Mouse (Mus musculus): ENCODE measurements around the gene Zmiz1.

The Zmiz1 gene

GRCm38 (mm10) chr14:25588946-25589937 is 130.3 kb downstream of the Zmiz1 start:
- DNase-seq (ENCODE audit: low spot score in 2 of 2): peak in 1 of 2 experiments; percentile 66

DNA sequence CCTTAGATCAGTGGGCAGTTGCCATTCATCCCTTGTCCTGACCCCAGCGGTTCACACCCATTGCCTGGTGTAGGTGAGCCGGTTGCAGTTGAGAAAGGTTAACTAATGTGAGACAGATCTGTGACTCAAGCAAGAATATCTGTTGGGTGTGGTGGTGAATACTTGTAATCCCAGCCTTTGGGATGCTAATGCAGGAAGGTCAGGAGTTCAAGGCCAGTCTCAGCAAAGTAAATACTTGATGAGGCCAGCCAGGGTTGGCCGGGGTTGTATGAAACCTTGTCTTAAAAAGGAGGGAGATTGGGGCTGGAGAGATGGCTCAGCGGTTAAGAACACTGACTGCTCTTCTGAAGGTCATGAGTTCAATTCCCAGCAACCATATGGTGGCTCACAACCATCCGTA is 132.0 kb downstream of the Zmiz1 start:
- no peak for DNase-seq (ENCODE audit: low spot score in 2 of 2)

- DNase-seq (ENCODE audit: low spot score in 2 of 2): no peak
Measured at GRCm38 (mm10) chr14:25591426-25591825, 132.4 kb downstream of the Zmiz1 start.

GRCm38 (mm10) chr14:25592522-25592921 is 133.5 kb downstream of the Zmiz1 start:
- no peak for DNase-seq (ENCODE audit: low spot score in 2 of 2)

- no peak for DNase-seq (ENCODE audit: low spot score in 2 of 2)
Measured at GRCm38 (mm10) chr14:25593876-25594275, 134.9 kb downstream of the Zmiz1 start.

GRCm38 (mm10) chr14:25594611-25595010 is 135.6 kb downstream of the Zmiz1 start:
- no peak for DNase-seq (ENCODE audit: low spot score in 2 of 2)

DNA sequence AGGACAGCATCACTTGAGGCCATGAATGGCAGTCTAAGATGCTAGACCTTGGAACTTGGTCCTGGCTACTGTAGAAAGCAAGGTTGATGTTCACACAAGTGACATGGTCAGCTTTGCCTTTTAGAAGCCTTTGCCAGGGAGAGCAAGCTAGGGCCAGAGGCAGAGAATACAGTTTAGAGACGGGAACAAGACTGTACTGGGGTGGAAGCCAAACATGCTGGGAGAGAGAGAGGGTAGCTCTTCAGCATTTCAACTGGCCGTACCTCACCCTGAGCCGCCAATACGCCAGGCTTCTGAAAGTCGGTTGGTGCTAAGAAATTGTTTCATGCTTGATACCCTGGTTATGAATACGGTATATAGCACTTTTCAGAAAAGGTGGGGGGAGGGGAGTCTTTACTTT is 140.0 kb downstream of the Zmiz1 start:
- DNase-seq (ENCODE audit: low spot score in 2 of 2): no peak

DNA sequence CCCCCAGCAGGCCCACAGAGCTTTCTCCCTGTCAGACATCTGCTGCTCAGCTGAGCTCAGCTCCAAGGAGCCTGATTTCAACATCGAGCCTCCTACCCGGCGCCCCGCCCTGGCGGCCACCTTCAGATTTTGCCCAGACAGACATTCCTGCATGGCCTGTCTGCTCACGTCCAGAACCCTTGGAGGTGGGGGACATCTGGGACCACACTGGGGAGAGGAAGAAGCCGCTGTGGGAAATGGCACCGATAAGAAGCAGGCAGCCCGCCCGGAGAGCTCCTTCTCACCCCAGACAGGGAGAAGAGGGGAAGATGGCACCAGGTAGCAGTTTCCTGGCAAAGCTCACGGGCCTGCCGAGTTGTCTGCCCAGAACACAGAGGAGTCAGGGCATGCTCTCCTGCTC is 140.9 kb downstream of the Zmiz1 start:
- peak; percentile 57 to 71 for DNase-seq (ENCODE audit: low spot score in 2 of 2)

DNA sequence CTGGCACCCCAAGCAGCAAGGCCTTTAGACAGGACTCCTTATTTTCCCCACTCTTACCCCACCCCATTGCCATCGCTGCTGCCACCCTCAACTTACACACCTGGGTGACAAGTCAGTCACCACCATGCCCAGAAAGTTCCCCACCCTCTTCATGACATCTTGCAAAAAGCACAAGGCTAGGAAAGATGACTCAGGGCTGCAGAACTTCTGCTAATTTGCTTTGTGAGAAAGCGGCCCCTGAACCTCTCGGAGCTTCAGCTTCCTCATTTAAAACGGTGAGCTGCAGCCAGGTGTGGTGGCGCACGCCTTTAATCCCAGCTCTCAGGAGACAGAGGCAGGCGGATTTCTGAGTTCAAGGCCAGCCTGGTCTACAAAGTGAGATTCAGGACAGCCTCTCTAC is 141.4 kb downstream of the Zmiz1 start:
- no peak for DNase-seq (ENCODE audit: low spot score in 2 of 2)

- no peak for DNase-seq (ENCODE audit: low spot score in 2 of 2)
Measured at GRCm38 (mm10) chr14:25600951-25601350, 142.0 kb downstream of the Zmiz1 start.

DNA sequence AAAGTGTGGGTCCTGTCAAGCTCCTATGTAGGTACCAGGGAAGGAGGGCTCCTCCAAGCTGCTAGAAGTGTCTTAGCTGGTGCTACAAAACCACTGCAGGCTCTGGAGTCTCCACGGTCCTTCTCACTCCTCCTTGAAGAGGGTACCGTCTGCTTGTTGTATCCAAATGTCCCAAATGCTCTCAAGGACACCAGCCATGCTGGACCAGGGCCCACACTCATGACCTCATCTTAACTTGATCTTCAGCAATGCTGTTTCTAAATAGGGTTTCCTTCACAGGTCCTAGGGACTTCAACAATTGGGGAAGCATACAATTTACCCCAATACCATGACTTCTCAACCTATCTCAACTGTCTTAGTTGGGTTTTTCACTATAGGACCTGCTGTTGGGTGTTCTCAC is 143.0 kb downstream of the Zmiz1 start:
- no peak for DNase-seq (ENCODE audit: low spot score in 2 of 2)

DNA sequence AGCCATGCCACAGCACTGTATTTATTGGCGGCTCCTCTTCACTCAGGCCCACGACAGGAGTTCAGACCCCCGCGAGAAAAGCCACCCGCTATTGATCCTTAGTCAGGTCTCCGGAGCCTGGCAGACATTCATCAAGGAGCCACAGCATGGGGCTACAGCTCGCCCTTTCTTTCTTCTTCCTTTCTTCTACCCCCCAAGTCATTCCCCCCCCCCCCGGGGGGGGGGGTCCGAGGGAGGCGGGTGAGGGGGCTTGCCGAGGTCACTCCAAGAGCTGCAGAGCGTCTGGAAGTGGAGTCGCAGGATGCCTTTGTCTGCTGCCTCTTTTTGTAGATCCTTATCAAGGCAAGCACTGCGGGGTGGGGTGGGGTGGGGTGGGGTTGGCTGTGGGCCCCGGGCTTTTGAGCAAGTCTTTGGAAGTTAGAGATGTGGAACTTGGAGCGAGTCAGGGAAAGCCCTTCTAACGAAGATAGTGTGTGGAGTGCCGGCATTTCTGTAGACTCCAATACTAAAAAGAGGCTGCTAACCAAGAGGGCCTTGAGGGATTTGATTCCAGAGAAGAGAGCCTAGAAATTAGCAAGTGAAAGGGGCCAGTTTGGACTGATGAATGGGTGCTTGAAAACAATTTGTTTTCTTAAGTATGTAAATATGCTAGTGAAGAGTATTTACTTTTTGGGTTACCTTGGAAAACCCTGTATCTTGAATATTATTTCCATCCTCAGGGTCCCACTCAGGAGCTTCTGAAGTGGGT is 145.6 kb downstream of the Zmiz1 start:
- no peak for DNase-seq (ENCODE audit: low spot score in 2 of 2)

GRCm38 (mm10) chr14:25606372-25607140 is 147.6 kb downstream of the Zmiz1 start:
- DNase-seq (ENCODE audit: low spot score in 2 of 2): peak in 1 of 2 experiments; percentile 49

DNA sequence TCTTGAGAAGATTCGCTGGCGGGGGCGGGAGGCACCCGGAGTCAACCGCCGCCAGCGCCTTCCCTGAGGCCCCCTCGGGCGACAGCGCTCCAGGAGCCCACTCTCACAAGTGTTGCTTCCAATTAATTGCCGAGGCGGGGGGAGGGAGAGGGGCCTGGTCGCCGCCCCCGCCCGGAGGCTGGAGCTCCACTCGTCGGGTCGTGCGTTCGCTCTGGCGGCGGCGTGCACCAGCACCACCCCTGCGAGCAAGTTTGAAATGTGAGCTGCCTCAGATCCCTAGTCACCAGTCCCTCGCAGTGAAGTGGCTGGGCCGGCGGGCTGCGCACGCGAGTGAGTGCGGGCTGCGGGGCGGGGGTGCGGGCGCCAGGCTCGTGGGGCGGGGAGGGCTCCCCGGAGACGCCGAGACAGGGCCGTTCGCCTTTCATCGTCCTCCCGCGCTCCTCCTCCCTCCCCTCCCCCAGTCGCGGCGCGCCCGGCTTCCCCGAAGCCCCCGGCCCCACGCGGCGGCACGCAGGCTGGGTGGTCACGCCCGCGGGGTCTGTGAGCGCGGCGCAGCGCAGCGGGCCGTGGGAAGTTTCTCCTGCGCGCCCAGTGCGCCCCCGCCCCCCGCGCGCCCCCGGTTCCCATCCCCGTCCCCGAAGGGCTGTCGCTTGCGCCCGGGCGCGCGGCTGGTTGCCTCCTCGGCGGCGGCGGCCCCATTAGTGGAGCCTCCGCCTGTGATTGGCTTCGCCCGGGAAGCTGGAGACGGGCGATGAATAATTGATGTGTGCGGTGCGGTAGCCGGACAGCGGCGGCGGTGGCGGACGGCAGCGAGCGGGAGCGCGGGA is 148.4 kb downstream of the Zmiz1 start:
- no peak for DNase-seq (ENCODE audit: low spot score in 2 of 2)

DNA sequence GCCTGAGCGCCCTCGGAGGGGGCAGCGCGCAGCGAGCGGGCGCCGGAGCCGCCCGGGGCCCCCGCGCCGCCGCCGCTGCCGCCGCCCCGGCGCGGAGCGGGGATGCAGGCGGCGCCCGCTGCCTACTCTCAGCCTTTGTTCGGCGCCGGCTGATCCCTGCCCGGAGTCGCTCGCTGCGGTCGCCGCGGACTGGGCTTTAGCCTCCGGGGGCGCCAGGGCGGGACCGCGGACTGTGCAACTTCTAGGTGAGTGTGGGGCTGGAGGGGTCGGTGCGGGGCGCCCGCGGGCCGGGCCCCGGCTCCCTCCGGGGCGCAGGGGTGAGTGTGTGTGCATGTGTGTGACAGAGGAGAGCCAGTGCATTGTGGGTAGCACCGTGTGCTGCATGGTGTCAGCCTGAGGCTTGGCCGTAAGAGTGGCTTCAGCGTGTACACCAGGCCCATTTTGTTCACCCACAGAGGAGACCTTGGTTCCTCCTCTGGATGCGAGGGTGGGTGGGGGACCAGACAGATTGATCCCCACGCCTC is 149.0 kb downstream of the Zmiz1 start:
- peak in 1 of 2 experiments; percentile 49 for DNase-seq (ENCODE audit: low spot score in 2 of 2)

GRCm38 (mm10) chr14:25608618-25609017 is 149.6 kb downstream of the Zmiz1 start:
- DNase-seq (ENCODE audit: low spot score in 2 of 2): no peak

DNA sequence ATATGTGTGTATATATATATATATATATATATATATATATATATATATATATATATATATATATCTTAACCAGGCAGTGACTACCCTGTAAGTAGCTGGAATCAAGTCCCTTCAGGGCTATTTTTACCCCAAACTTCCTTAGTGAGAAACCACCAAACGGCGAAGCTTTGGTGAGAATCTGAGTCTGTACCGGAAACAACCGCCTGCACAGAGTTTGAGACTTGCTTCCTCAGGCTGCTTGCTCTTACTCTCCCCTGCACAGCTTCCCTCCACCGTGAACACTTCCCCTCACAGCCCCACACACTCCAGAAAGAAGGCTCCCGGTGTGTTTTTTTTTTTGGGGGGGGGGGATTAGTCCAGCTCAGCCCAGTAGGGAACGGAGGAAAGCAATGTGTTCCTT is 150.4 kb downstream of the Zmiz1 start:
- DNase-seq (ENCODE audit: low spot score in 2 of 2): no peak

- no peak for DNase-seq (ENCODE audit: low spot score in 2 of 2)
Measured at GRCm38 (mm10) chr14:25610396-25611158, 151.6 kb downstream of the Zmiz1 start.

DNA sequence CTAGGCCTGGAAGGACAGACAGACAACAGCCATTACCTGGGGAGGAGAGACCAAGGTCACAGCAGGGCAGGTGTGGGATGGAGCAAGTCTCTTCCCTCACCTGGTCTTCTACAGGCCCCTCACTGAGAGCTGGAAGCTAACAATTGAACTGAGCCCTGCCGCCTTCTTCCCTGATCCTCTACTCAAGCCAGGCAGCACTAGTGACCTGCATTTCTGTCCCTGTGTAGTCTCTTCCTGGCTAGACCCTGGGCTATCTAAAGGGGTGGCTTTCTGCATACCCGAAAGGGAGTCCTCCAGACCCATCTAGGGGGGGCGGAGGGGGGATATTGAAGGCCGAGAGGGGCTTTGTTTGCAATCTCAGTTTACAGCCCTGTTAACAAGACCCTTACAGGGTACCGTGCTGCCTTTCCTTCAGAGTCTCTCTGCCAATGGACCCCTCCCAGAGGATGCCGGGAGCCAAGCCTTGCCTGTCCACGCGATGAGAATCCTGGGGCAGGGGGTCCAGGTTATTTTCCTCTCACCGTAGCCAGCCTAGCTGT is 152.2 kb downstream of the Zmiz1 start:
- DNase-seq (ENCODE audit: low spot score in 2 of 2): no peak

All from urinary bladder, adult 18-20 months (tissue).